Mouse (Mus musculus) ES-CJ7 (cell line): ENCODE results near the gene Dnaaf1.
A peak's percentile ranks its signal among the peaks of the same experiment; 100 is the strongest.

ENCODE experiments used
- DNase-seq: peaks from one replicate; pipeline ENCODE4 v3.0.0; 2011; ENCODE audit warnings: low read depth, low spot score

The Dnaaf1 gene

GRCm38 (mm10) chr8:119571135-119571534 is 3.9 kb upstream of the Dnaaf1 start:
- DNase-seq = no peak

DNA sequence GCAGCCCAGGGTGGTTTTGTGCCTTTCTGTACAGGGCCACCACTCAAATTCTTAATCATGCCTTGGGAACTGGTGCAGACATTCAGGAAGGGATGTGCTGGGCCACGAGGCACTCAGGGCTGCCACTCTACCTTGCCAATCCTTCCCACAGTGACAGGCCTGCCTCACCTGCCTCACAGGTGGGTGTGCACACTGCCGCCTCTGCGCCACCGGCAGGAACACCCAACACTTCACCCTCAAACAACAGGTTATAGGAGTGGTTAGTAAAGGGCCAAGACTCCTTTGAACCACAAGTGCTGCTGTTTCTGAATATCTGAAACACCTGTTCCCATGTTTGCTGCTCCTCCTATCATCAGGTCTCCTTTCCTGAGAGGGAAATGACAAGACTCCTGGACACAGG is 2.6 kb upstream of the Dnaaf1 start:
- DNase-seq = no peak

- no peak for DNase-seq
These were observed 311 bp downstream of the Dnaaf1 start for GRCm38 (mm10) chr8:119575366-119575726.

GRCm38 (mm10) chr8:119579096-119579495 is 4.1 kb downstream of the Dnaaf1 start:
- DNase-seq = no peak

- no peak for DNase-seq
These were observed 5.6 kb downstream of the Dnaaf1 start for GRCm38 (mm10) chr8:119580441-119581161.

DNA sequence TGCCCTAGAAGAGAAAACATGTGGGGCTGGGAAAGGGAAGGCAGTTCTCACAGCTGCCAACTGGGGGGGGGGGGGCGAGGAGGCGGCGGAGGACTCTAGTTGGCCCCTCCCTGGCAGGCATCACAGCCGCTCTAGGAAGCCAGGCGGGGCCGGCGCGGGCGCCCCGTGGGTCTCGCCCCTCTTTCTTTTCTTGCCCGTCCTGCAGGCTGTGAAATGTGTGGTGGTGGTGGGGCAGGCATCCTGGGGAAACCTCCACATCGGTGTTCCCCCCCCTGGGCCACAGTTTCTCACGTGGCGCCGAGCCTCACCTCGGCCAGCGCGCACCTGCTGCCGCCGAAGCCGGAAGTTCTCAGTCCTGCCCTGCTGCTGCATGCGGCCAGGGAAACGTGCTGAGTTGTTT is 10.9 kb downstream of the Dnaaf1 start:
- peak; percentile 36 for DNase-seq

- DNase-seq = no peak
These were observed 13.3 kb downstream of the Dnaaf1 start for GRCm38 (mm10) chr8:119588321-119588720.

DNA sequence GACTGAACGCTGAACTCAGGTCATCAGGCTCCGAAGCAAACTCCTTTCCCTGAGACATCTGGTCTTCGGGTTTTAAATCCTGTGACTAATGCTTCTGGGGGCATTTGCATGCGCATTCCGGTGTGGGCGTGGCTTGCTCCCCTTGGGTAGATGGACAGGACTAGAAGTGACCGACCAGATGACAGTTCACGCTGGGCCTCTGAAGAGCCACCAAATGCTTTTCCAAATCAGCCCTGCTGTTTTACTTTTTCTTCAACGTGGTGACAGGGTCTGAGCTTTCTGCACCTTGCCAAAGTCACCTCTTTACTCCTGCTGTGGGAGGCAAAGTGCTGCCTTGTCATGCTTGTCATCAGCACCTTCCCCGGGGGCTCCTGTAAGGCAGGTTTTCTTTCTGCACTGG is 13.8 kb downstream of the Dnaaf1 start:
- no peak for DNase-seq

GRCm38 (mm10) chr8:119590348-119590747 is 15.3 kb downstream of the Dnaaf1 start:
- DNase-seq = no peak

- no peak for DNase-seq
These were observed 16.4 kb downstream of the Dnaaf1 start for GRCm38 (mm10) chr8:119591456-119591855.

GRCm38 (mm10) chr8:119603771-119604170 is 28.7 kb downstream of the Dnaaf1 start:
- no peak for DNase-seq

- no peak for DNase-seq
These were observed 29.4 kb downstream of the Dnaaf1 start for GRCm38 (mm10) chr8:119604398-119604803.

- DNase-seq = peak; percentile 97
These were observed 30.0 kb downstream of the Dnaaf1 start, which contains the start of gene Taf1c for GRCm38 (mm10) chr8:119604996-119605395. Taf1c (minus strand) TSS chr8:119605222.

GRCm38 (mm10) chr8:119606224-119606623 is 31.2 kb downstream of the Dnaaf1 start:
- no peak for DNase-seq

DNA sequence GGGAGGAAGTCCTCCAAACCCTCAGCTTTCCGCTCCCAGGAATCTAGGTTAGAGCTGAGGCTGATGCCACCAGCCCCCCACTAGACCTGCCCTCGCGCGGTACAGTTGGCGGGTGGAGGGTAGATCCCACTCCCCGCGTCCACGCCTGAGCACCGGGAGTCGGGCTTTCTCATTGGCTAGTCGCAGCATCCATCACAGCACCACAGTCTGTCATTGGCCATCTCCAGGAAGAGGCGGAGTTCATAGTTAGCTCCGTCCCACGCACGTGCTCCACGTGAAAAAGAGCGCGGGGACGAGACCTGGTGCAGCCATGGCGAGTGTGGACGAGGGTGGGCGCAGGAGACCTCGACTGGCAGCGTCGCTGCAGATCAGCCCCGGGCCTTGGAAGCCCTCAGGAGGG is 37.4 kb downstream of the Dnaaf1 start, which contains the start of gene Adad2:
Gene Adad2, plus strand, starts transcription at position 277 of the 400 bp plus-strand sequence.
- DNase-seq = peak; percentile 93

DNA sequence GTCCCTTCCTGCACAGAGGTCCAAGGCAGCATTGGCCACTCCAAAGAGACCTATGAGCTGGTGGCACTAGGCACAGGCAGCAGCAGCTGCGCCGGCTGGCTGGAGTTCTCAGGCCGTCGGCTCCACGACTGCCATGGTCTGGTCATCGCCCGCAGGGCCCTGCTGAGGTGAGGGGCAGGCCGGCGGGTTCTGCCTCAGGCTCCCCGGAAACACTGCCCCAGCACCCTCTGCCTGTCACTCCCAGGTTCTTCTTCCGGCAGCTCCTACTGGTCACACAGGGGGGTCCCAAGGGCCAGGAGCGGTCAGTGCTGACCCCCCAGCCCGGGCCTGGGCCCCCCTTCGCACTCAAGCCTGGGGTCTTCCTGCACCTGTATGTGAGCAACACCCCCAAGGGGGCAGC is 40.1 kb downstream of the Dnaaf1 start:
- DNase-seq = no peak

DNA sequence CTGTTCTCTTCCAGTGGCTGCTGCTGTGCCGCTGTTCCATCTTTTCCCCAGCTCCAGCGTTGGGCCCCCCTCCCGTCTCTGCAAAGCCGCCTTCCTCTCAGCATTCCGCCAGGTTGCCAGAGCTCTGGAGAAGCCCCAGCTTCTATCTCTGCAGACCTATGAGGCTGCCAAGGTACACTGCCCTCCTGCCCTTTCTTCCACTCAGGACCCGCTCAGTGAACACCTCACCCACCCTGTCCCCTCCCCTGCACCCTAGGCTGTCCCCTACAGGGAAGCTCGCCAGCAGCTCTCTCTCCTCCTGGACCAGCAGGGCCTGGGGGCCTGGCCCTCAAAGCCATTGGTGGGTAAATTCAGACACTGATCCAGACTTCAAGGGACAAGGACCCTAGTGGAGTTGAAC is 41.3 kb downstream of the Dnaaf1 start:
- no peak for DNase-seq

DNA sequence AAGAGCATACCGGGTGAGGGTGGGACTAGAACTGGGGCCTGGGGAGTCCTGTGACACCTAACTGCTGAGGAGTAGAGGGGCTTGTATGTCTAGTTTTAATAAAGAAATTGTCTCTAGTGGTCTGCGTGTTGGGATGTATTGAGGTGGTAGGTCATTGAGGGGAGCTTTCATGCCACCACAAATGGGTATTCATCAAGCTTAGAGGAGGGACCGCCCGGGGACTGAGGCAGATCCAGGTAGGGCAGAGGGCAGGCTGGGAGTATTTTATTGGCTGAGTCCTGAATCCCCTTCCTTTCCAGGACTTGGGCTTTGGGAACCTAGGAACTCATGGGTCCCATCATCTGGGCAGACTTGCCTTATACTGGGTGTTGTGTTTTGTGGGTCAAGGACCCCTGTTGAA is 41.8 kb downstream of the Dnaaf1 start:
- DNase-seq = no peak

DNA sequence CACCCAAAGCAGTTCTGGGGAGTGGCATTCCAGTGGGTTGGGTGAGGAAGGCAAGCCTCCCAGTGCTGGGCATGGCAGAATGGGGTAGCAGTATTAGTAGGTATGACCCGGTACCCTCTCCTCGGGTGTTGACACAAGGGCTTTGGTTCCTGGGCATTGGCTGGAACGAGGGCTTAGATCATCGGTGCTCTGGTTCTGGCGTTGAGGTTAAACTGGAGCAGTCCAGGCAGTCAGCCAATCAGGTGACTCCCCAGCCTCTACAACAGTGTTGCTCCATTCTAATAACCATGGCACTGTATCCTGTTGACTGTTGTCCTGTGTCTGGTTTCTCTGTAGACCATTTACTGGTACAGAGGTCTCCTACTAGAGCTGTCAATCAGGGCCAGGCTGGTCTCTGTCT is 42.6 kb downstream of the Dnaaf1 start:
- DNase-seq = no peak

DNA sequence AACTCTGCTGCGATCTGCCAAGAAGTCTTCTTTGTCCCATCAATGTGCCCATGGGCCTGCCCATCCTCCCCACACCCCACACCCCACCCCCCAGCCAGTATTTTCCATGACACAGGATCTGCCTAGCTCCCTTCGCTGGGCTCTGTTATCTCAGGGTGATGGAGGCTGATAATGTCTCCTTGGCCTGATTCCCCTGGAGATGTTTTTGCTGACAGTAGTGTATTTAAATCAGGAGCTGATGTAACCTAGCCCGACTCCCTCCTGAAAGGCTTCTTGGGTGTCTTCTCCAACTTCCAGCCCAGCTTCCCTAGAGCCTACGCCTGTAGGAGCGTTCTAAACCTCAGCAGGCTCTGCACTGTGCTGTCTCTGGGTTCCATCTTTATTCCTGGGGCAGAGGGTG is 43.9 kb downstream of the Dnaaf1 start:
- DNase-seq = no peak

GRCm38 (mm10) chr8:119620116-119620840 is 45.2 kb downstream of the Dnaaf1 start:
- DNase-seq = peak; percentile 91

GRCm38 (mm10) chr8:119620848-119621465 is 45.9 kb downstream of the Dnaaf1 start:
- peak; percentile 75 for DNase-seq

- DNase-seq = peak; percentile 86
These were observed 47.5 kb downstream of the Dnaaf1 start for GRCm38 (mm10) chr8:119622555-119622954.
